Mouse (Mus musculus) c-Kit-positive CD71-positive TER-119-negative erythroid progenitor cells, embryonic 14.5 days (primary cell): ENCODE data around the gene Shisal2a.

Source experiments
- DNase-seq: peaks from one replicate; pipeline ENCODE4 v3.0.0-alpha.2; 2013; ENCODE audit warnings: low read depth

The Shisal2a gene

DNA sequence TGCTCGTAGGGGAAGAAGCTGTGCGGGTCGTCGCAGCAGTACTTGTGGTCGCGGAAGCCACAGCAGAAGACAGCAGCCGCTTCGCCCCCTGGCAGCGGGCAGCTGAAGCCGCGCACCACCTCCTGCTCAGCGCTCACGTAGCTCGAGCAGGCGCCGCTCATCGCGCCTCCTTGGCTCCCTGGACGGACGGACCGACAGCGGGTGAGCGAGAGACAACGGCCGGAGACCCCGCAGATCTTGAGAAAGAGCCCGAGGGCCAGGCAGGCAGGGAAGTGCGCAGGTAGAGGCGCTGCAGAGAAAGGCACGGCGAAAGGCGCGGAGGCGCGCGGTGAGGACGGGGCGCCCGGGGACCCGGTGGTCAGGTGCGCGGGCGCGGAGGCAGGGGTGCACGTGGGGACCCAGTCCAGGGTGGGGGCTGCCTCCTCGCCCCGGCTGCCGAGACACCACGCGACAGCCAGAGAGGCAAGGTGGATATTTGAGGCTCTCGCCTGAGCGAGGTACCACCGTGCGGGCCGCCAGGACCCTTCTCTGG, at the start of gene Shisal2a:
TSS of gene Shisal2a (minus strand) at position 167 of the 532 bp plus-strand sequence.
- no peak for DNase-seq

DNA sequence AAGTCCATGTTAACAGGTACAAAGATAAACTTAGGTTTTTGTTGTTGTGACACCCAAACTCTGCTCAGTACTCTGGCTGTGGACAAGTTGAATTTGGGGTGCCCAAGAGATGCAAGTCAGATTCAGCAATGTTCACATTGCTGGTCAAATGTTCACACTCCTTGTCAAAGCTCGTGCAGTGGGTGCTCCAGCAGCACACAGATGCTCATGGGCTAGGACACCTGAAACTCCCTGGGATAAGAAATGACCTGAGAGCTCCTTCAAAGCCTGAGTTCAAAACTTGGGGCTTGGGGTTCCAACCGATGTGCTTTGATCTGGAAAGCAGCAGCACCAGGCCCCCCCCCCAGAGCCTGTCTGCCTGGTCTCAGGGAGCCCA, 48.4 kb upstream of the Shisal2a start:
- DNase-seq = no peak

DNA sequence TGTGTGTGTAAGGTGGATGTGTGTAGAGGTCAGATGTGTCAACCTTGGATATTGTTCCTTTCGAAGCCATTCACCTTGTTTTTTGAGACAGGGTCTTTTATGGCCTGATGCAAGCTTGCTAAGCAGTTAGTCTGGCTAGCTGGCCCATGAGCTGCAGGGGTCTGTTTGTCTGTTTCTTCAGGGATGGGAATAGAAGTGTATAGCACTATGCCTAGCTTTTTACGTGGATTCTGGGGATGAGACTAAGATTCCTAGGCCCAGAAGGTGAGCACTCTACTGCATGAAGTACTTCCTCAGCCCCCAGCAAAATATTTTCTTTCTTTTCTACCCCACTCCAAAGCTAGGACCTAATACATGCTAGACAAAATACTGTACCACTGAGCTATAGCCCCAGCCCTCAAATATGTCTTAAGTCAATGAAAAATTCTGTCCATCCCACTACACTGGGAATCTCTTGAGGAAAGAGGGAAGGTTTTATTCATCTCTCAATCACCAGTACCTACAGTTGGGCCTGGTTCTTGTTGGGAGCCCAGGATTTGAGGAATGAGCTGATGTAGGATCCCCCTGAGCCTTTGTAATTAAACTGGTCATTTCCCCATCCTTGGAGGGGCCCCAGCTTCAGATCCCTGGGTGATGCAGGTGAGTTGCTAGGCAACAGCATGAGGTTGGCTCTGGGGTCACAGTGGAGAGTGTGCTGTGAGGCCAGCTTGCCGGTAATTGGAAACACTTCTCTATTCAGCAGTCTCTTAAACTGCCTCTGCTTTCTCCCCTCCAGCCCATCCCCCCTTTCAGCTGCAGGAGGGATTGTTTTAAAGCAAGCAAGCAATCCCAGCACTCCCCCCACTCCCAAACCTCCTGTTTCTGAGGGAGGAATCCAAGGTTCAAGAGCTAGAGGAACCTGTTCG, 47.8 kb upstream of the Shisal2a start:
- DNase-seq = no peak

DNA sequence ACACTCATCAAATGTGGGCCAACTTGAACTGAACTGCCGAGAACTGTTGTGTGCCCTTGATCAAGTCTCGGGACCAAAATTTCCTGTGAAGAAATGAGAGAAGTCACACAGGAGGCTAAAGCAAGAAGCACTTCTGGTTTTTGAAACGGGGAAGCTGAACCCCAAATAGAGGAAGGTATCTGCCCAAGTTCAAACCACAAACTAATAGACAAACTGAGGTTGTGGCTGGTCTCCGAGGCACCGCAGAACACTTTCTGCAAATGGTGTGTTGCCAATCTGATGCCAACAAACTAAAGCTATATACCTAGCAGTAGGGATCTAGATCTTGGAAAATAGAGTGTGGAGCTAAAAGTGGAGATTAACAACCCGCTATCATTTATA, 45.2 kb upstream of the Shisal2a start:
- no peak for DNase-seq

DNA sequence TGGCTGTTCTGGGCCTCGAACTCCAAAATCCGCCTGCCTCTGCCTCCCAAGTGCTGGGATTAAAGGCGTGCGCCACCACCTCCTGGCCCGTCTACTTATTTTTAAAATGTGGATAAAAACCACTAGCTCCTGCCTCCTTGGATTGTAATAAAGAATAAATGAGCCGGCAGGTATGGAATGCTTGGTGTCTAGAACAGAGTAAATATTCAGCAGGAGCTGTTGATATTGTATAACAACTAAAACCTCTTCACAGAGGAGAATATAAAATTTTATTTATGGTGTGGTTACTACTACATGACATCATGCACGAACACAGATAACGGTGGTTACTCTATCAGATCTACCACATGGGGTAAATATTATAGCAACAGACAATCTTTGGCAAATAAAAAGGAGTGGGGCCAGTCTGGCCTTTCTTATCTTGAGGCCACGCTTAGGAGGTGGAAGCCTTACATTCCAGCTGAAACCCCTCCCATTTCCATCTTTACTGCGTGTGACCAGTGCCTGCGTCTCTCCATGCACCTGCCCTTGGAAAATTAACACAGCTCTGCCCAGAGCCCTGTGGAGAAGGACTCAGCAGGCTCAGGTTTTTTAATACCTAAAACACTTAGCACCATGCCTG, 44.7 kb upstream of the Shisal2a start:
- DNase-seq = peak; percentile 8

DNA sequence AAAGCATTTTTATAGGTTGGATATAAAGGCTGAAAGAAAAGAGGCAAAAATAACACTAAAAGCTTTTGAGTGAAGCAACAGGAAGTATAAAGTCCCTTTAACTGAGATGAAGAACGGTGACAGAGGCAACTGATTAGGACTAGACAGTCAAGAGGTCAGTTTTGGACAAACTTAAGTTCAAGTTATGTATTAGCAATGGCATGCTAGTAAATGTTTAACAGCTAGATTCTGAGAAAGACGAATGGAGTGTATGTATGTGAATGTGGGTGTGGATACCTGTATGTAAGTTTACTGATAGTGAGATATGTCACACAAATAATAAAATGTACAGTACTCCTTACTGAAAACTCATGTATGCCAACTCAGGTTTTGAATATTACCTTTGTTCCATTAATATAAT, 41.4 kb upstream of the Shisal2a start:
- no peak for DNase-seq

DNA sequence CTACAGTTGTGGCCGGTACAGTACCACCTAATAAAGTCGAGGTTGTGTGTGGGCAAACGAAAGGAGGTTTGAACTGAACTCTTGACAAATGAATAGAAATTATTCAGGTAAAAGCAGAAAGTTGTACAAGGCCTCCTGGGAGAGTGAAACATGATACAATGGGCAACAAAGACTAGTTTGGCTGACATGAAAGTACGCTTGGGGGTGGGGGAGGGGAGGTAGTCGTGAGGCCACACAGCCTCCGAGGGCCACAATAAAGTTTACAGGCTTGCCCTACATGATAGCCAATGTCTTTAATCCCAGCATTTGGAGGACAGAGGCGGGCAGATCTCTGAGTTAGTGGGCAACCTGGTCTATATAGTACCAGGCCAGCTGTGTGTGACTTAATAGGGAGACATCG, 24.5 kb upstream of the Shisal2a start:
- DNase-seq = no peak

DNA sequence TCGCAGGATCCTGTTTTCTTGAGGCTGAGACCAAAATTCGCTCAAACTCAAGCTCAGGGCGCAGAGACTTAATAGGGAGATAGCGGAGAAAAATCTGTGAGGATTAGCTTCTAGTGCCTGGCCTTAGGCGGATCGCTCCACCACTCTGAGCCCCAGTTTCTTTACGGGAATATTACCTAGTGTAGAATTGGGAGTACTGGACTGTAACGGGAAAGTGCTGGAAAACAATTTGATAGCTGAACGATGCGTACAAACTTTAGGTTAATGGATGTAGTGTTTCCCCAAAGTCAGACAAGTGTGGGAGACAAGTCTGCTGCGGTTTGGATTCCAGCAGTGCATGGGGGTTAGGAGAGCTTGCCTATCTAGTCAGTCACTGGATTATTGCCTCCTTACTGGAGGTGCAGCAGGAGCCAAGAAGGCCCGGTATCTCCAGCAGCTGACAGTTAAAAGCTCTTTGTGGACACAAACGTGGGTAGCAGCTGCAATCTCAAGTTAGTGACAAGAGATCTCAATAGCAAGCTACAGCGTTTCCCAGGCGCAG, 23.8 kb upstream of the Shisal2a start, which contains the start of gene Gpx7:
TSS of gene Gpx7 (minus strand) at position 101 of the 541 bp plus-strand sequence.
- DNase-seq = no peak

DNA sequence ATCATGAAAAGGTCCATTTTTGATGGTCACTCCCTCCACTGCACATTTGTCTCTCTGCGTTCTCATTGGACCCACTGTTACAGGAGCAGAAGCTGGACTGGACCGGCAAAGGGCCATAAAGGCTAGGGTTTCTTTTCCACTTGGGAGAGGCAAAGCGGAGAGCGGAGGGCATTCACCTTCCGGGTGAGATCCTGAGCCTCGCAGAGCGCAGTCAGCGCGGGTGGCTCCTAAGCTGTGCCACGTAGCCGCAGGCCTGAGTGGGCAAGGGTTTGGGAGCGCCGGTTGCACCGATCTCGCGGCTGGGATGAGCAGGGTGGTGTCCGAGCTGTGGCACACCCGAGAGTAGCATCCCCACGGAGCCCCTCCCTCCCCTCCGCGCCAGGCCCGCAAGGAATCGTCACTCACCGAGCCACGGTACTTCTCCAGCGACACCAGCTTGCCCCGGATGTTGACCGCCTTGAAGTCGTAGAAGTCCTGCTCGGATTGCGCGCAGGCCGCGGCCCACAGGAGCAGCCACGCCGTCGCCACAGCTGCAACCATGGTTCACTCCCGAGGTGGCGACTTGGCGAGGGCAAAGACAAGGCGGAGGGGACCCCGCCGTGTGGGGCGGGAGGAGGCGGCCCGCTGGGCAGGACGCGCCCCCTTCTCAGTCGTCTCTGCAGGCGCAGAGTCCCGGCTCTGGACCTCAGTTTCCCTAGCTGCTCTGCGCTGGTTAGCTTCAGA, 23.1 kb upstream of the Shisal2a start:
- DNase-seq = no peak

DNA sequence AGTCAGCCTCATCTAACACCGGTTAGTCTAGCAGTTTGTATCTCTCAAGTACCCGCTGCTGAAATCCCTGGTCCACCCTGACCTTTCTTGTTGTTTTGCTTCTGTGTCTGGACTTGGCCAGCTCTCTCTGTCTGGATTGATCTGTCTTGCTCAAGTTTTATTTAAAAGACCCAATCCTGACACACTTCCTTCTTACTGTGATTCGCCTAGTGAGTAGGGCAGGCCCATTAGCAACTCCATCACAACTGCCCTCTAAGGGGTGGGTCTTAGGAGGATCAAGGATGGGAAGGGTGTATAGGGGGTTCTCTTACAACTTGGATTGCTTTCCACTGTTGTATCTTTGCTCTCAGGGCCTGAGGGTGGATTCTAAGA, 22.6 kb upstream of the Shisal2a start:
- DNase-seq = no peak

DNA sequence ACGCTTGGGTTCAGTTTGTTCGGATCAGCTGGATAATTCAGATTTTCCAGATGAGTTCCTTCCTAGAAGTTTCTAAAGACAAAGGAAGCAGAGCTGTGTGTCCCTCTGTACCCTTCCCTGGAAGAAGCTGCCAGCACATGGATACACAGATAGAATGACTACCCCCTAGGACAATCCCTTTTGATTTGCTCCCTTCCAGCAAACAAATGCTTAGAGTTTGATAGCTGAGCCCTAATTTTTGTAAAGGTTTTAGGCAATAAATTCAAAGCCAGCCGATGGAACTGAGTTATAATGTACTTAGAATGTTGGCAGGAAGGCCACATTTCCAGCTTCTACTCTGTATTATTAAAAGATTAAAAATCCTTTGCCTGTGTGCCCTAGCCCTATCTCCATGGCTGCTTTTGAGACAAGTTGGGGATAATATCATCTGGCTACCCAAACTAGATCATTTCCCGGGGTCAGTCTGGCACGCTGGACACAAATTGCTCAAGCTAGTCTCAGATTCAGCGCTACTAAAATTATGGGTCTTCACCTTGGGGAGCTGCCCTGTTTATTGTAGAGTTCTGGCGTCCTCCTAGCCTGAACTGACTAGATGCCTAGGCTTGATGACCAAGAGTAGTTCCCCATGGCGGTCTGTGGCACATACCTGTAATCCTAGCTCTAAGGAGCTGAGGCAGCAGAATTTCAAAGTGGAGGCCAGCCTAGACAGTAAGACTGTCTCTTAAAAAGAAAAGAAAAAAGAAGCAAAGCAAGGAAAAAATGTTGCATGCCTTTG, 20.9 kb upstream of the Shisal2a start:
- DNase-seq = no peak

DNA sequence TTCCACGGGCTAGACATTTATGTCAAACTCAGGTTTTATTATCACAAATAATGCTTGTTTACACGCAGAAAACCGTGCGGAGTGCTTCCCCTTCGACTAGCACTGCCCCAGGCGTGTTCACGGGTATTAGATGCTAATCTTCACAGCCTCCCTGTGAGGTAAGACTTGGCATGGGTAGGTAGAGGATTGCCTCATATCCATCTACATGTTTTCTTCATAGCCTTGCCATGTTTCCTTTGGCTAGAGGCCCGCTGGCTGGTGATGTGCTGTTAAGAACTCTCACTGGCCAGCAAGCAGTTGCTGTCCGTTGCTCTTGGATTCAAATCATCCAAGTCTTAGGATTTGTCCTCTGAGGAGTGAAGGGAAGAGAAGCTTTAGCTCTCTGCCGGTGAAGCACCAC, 17.2 kb upstream of the Shisal2a start:
- no peak for DNase-seq

DNA sequence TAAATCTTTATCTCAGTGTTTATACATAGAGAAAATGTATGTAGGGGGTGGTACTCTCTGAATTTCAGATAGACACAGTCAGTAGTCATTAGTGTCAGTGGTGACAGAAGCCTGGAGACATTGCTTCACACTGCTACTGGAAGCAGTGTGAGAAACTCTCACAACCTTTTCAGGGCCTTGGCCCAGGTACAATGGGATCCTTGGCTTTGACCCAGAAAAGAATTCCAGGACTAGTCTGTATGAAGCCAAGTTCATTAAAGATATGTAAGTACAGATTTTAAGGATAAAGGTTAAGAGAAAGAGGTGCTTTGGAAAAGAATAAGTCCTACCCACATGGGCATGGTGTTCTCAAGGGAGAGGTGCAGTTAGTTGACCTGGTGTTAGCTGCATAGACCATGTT, 11.1 kb upstream of the Shisal2a start:
- DNase-seq = no peak

DNA sequence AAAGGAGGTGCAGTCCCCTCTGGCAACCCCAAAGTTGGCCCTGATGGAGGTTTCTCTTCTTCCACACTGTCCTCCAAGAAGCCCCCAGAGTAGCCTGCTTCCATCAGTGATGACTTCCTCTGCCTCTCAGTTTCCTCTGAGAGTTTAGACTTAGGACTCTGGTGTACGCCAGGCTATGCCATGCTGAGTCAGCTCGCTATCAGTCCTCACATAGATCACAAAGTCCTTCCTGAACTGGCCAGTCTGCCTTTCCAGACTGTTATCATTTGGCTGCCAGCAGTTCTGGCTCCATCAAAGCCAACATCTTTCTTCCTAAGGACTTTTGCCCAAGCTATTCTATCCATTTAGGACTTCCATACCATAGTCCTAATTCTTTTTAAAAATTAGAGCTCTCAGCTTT, 9.4 kb upstream of the Shisal2a start:
- DNase-seq = no peak

DNA sequence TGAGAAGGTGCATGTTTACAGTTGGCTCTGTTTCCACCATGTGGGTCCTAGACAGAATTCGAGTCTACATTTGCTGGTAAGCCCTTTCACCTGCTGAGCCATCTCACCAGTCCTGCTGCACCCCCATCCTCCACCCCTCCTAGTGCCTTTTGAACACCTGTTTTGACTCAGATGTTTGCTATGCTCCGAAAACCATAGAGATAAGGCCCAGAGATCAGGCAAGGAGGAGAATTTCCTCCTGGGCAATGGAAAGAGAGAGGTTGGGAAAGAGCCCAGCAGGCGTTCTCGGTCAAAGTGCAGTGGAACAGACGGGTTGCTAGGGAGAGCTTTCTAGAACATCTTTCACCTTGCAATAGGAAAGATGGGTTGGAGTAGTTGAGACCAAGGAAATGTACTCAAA, 8.0 kb upstream of the Shisal2a start:
- no peak for DNase-seq

DNA sequence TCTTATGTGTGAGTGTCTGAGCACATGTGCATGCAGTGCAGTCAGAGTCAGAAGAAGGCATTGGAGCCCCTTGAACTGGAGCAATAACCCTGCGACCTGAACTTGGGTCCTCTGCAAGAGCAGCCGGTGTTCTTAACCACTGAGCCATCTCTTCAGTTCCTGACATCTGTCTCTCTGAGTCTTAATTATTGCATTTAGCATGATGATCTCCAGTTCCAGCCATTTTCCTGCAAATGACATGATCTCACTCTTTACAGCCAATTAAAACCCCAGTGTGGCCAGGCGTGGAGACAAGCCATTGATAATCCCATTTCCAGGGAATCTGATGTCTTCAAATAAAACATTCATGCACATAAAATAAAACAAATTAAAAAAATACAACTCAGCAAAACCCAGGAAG, 5.6 kb upstream of the Shisal2a start:
- DNase-seq = no peak

DNA sequence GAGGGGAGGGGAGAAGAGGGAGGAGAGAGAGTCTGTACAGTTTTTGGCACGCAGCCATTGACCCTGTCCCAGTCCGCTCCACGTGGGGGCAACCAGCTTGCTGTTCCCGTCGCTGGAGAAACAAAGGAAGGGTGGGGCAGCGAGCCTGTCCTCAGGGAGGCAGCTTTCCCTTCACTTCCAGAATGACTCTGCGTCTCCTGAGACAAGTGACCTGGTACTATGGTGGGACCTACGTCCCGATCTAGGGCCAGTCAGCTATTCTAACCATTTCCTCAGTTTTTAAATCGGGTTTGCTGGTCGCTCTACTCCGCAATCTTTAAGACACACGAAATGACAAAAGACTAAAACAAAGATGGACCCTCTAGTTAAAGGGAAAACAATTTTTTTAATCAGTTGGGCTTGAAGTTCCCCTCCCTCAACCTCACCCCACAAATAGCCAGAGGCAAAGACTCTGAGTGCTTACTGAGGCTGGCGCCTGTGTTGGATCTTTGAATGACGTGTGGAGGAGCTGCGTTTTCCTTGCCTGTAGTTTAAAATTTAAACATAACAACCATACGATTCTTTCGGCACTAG, 4.6 kb upstream of the Shisal2a start:
- no peak for DNase-seq

DNA sequence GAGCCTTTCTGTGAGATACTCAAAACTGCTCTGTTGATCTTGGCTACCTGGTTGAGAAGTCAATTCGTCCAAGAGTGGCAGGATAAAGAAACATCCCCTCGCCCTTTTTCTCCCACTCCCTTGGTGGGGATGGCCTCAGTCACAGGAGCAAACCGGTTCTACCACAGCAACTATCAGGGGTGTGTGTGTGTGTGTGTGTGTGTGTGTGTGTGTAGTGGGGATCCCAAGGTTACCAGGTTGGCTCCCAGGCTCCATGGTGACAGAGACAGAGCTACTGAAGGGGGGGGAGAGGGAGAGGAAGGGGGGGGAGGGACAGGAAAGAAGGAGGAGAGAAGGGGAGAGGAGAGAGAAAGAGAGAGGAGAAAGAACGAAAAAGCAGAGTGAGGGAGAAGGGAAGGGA, 4.0 kb upstream of the Shisal2a start:
- DNase-seq = no peak

DNA sequence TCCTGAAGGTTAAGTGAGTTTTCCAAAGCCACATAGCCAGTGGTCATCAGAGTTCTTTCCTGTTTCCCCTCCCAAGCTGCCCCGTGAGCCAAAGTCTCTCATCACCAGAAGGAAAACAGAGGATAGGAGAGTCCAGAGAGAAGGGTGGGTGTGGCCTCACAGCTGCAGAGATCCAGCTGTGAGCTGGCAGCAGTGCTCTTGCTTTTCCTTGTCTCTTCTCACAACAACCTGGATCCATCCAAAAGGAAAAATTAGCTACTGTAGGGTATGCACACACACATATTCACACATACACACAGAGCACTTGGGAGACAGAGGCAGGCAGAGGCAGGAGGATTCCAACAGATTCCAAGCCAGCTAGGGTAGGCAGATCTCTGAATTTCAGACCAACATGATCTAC, 2.9 kb upstream of the Shisal2a start:
- DNase-seq = no peak

DNA sequence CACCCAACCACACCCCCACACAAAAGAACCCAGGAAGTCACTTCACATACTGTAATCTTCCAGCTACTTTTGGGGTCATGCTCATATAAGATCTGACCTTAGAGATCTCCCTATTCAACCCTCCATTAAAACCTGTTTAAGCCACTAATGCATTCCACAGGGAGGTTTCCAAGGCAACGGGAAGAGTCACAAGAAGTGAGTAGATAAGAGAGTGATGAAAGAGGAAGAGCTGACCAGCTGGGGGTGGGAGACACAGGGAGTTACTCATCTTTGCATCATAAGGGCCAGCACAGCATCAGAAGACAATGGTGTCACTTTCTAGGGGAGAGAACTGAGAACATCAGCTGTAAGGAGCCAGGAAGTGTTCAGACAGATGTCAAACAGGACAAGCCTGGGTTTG, 3.0 kb downstream of the Shisal2a start:
- no peak for DNase-seq

DNA sequence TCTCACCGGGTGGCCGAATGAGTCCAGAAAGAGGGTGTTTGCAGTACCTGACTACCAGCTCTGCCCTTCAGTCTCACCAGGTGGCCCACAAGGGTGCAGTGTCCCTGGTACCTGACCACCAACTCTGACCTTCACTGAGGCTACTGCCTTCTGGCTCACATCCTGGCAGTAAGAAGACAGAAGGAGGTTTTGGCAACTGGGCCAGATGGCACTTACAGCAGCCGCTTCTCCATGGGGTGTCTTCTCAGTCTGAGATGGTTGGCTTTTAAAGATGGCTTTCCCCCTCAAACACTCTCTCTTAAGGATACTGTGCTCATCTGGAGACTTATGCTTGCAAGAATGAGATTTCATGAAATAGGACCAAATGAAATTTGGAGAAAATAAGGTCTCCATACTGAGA, 3.7 kb downstream of the Shisal2a start:
- no peak for DNase-seq
